Mouse (Mus musculus) megakaryocyte, adult 5-6 weeks (primary cell): ENCODE measurements around the gene Pstk. TPM values are rescaled to one million over a fixed set of nuclear protein-coding genes. Genes with fewer than 3 reads are reported as not detected.
"Not testable (repeated sequence)": the region's sequence is repeated elsewhere in the genome, so short reads cannot be mapped to it uniquely, and the experiment has no call there.

Source experiments
- ATAC-seq: 2 replicates; pipeline ENCODE4 v1.8.0; 2016; ENCODE audit warnings: mild to moderate bottlenecking, inconsistent platforms; ENCODE audit not compliant: poor library complexity, severe bottlenecking
- total RNA-seq, 2 experiments: library from RNA; stranded (forward) in 1 of 2; stranded (reverse) in 1 of 2; fragments of 153-499, 151-499 nt in 1 of 2; fragments of 221-1000, 200-1000 nt in 1 of 2; gene quantifications; 2 replicates each; pipeline versions ENCODE4 v1.2.3 to v1.2.4; 2015 to 2017

The Pstk gene
- total RNA-seq, 2 experiments from 2014 or later: 13.3 to 17.4 TPM

- no peak for ATAC-seq
Measured at GRCm38 (mm10) chr7:131411221-131411940, 40.4 kb downstream of the Pstk start.

- ATAC-seq: no peak
Measured at GRCm38 (mm10) chr7:131411941-131412270, 41.0 kb downstream of the Pstk start.

DNA sequence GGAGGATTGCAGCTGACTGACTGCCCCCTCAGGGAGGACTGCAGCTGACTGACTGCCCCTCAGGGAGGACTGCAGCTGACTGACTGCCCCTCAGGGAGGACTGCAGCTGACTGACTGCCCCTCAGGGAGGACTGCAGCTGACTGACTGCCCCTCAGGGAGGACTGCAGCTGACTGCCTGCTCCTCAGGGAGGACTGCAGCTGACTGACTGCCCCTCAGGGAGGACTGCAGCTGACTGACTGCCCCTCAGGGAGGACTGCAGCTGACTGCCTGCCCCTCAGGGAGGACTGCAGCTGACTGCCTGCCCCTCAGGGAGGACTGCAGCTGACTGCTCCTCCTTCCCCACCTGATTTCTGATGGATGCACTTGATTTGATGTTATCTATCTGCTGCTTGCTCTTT, 45.8 kb downstream of the Pstk start:
- ATAC-seq: not testable (repeated sequence)

DNA sequence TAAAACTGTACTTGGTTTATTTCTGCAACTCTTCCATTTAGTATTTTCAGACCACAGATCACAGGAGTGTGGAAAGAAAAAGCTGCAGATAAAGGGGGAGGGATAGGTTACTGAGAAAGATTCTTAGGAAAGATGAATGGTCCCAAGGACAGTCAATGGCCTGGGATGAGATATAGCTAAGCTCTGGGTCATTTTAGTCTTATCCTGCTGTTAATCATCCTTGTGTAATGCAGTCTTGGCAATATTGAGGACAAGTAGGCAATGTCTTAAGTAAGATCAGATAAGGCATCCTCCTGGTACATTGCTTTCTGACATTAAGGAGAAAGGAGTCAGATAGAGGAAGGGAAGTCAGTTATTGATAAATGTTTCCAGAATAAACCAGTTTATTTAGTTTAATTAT, 46.7 kb downstream of the Pstk start:
- no peak for ATAC-seq

- ATAC-seq: 0 out of 2 replicates have a peak, but pooled peaks have one; percentile 21
Measured at GRCm38 (mm10) chr7:131424912-131425311, 54.0 kb downstream of the Pstk start.

- no peak for ATAC-seq
Measured at GRCm38 (mm10) chr7:131427331-131427730, 56.4 kb downstream of the Pstk start.

- no peak for ATAC-seq
Measured at GRCm38 (mm10) chr7:131432244-131432643, 61.3 kb downstream of the Pstk start.

- no peak for ATAC-seq
Measured at GRCm38 (mm10) chr7:131434276-131434675, 63.3 kb downstream of the Pstk start.

GRCm38 (mm10) chr7:131437051-131437450, 66.1 kb downstream of the Pstk start:
- no peak for ATAC-seq

Other genes starting within 250 kb of the Pstk start
- not detected in 2 replicates for gene 4933402N03Rik, start 224.8 kb upstream of the Pstk start, total RNA-seq (2015)
- gene 4933402N03Rik, start 224.8 kb upstream of the Pstk start, total RNA-seq (2017): not detected in 2 replicates
- not detected in 2 replicates for gene 5430419D17Rik, start 196.7 kb upstream of the Pstk start, total RNA-seq (2015)
- not detected in 2 replicates for gene 5430419D17Rik, start 196.7 kb upstream of the Pstk start, total RNA-seq (2017)
- not detected in 2 replicates for gene Cuzd1, start 48.8 kb upstream of the Pstk start, total RNA-seq (2015)
- not detected in 2 replicates for gene Cuzd1, start 48.8 kb upstream of the Pstk start, total RNA-seq (2017)
- gene Fam24b, start 41.6 kb upstream of the Pstk start, total RNA-seq (2015): not detected in 2 replicates
- not detected in 2 replicates for gene Fam24b, start 41.6 kb upstream of the Pstk start, total RNA-seq (2017)
- not detected in 2 replicates for gene Fam24a, start 37.3 kb upstream of the Pstk start, total RNA-seq (2015)
- gene Fam24a, start 37.3 kb upstream of the Pstk start, total RNA-seq (2017): not detected in 2 replicates
- gene 2310057M21Rik, start 8.4 kb upstream of the Pstk start, total RNA-seq (2015): 6.3 and 9.4 TPM in 2 replicates
- gene 2310057M21Rik, start 8.4 kb upstream of the Pstk start, total RNA-seq (2017): 2.8 and 3.3 TPM in 2 replicates
- 26.8 and 29.6 TPM in 2 replicates for gene Ikzf5, start 39.4 kb downstream of the Pstk start, total RNA-seq (2015)
- gene Ikzf5, start 39.4 kb downstream of the Pstk start, total RNA-seq (2017): 25.2 and 26.3 TPM in 2 replicates
- 21.5 and 33.0 TPM in 2 replicates for gene Acadsb, start 39.5 kb downstream of the Pstk start, total RNA-seq (2015)
- gene Acadsb, start 39.5 kb downstream of the Pstk start, total RNA-seq (2017): 43.1 and 56.8 TPM in 2 replicates
- gene Hmx3, start 171.7 kb downstream of the Pstk start, total RNA-seq (2015): not detected in 2 replicates
- not detected in 2 replicates for gene Hmx3, start 171.7 kb downstream of the Pstk start, total RNA-seq (2017)
- 0.18 TPM in 1 of 2 replicates, not detected in the other for gene Hmx2, start 177.6 kb downstream of the Pstk start, total RNA-seq (2015)
- gene Hmx2, start 177.6 kb downstream of the Pstk start, total RNA-seq (2017): 0.33 TPM in 1 of 2 replicates, not detected in the other
- 151 and 167 TPM in 2 replicates for gene Bub3, start 189.1 kb downstream of the Pstk start, total RNA-seq (2015)
- 89.6 and 91.0 TPM in 2 replicates for gene Bub3, start 189.1 kb downstream of the Pstk start, total RNA-seq (2017)